Mouse (Mus musculus) spleen, adult 2 months (tissue): ENCODE measurements around the gene Trafd1.

Source experiments
- CTCF ChIP-seq: fragments of 200-500 bp; IDR thresholded peaks from 2 replicates; pipeline ENCODE4 v1.5.1; 2011; ENCODE audit warnings: mild to moderate bottlenecking, inconsistent platforms; ENCODE audit not compliant: insufficient read depth, insufficient read length, insufficient replicate concordance; ENCODE audit errors: extremely low read depth
- POLR2A ChIP-seq: fragments of 200-500 bp; IDR thresholded peaks from 2 replicates; pipeline ENCODE4 v1.6.1; 2011; ENCODE audit warnings: low read depth, low read length, inconsistent platforms

DNA sequence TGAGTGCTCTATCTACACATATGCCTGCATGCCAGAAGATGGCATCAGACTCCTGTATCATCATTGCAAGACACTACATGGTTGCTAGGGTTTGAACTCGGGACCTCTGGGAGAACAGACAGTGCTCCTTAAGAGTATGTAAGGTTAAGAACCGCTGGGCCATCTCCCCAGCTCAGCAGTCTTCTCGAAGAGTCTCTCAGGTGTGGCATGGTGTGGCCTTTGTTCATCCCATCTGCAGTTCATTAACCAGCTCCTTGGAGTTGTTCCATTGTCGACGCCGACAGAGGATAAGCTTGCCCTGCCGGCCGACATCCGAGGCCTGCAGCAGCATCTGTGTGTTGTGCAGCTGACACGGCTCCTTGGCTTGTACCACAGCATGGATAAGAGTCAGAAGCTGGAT lies 37.9 kb upstream of the Trafd1 start:
- no peak for TF ChIP-seq CTCF
- TF ChIP-seq POLR2A: no peak
